Mouse (Mus musculus) naive thymus-derived CD4-positive, alpha-beta T cell, adult 2 months (primary cell): ENCODE data around the gene Olfr1048.
"Not testable (repeated sequence)": the region's sequence is repeated elsewhere in the genome, so short reads cannot be mapped to it uniquely, and the experiment has no call there.

Source experiments
- DNase-seq: peaks from one replicate; pipeline ENCODE4 v3.0.0-alpha.2; 2011; ENCODE audit warnings: low read depth

Olfr1048 gene

DNA sequence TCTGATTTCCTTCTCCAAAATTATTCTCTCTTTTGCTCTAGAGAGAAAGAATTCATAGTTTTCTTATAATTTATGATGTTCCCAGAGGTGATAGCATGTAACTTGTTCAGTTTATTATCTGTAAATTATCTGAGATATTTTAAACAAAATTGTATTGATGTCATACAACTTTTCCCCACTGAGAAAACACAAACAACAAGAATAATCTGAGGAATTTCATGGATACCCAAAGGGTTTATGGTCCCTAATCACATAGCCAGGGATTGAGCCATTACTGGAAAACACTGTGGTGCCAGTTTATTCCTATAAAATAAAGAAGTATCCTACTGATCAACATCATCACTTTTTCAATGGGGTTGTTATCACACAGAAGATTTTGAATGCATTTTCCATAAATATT lies at the start of gene Olfr1048:
Olfr1048 (minus strand) TSS at position 101 of the 400 bp plus-strand sequence.
- DNase-seq = no peak

- not testable (repeated sequence) for DNase-seq
Measured at GRCm38 (mm10) chr2:86278988-86279387, 38.9 kb upstream of the Olfr1048 start, which contains the start of gene Olfr1051. Gene Olfr1051, minus strand, starts transcription at chr2:86279088.

DNA sequence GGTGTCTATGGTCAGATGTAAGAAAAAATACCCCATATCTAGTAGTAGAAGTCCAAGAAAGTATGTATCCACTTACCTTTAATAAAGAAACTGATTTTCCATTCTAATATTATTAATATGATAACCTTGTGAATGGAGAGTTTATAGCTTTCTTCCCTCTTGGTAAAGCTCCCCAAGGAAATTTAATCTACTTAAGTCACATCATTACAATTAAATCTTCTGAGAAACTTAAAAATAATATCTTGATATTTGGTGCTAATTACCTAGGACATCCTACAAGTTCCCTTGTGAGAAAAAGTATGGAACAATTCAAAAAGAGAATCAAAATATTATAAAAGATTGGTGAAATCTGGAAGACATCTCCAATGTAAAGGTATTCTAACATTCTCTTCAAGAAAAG lies 18.1 kb upstream of the Olfr1048 start, which contains the start of gene Olfr1049:
Olfr1049 (minus strand) TSS at position 101 of the 400 bp plus-strand sequence.
- DNase-seq = not testable (repeated sequence)

GRCm38 (mm10) chr2:86231301-86231700 lies 8.8 kb downstream of the Olfr1048 start, which contains the start of gene Olfr1047:
Gene Olfr1047, minus strand, starts transcription at chr2:86231401.
- DNase-seq = no peak

GRCm38 (mm10) chr2:86219214-86219613 lies 20.9 kb downstream of the Olfr1048 start, which contains the start of gene Olfr1046:
Gene Olfr1046, minus strand, starts transcription at chr2:86219314.
- no peak for DNase-seq

GRCm38 (mm10) chr2:86202909-86203308 lies 37.2 kb downstream of the Olfr1048 start, which contains the start of gene Olfr1045:
Gene Olfr1045, minus strand, starts transcription at chr2:86203009.
- DNase-seq = no peak

DNA sequence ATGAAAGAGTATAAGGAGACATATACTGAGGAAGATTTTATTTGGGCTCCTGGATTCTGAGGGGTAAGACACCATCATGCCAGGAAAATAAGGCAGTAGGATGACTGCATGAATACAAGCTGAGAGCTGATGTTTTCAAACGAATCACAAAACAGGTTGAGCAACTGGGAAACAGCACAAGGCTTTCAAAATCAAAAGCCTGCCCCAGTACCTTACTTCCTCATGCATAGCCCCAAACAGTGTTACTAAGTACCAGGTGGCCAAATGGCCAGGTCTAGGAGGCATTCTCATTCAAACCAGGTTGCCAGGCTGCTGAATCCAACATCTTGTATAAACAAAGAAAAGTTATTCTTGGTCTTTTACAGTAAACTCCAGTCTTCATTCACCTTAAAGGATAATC lies 44.2 kb downstream of the Olfr1048 start:
- no peak for DNase-seq

DNA sequence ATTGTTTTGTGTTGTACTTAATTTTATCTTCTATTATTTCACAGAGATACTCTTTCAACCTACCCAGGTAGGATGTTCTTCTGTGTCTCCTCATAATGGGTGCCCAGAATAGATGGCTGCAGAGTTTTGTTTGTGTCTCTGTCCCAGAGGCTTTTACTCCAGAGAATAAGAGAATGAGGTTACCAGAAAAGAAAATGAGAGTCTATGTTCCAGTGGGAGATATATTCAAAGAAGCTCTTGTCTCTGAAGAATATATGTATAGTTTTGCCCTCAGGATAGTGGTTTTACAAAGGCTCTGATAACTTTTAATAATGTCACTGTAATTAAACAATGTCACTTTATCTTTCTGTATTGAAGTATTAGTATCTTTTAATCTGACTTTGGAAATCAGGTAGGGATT lies 54.5 kb downstream of the Olfr1048 start, which contains the start of gene Olfr52:
Olfr52 (minus strand) TSS at position 101 of the 400 bp plus-strand sequence.
- no peak for DNase-seq
